Mouse (Mus musculus) gonadal fat pad, adult 2 months (tissue): ENCODE data around the gene Eya4. TPM values are rescaled to one million over a fixed set of nuclear protein-coding genes. Genes with fewer than 3 reads are reported as not detected.

Source experiments
- DNase-seq: peaks from one replicate; pipeline ENCODE4 v3.0.0-alpha.2; 2012; ENCODE audit warnings: low read depth
- polyA plus RNA-seq: library from polyadenylated mRNA; depleted of rRNA; stranded (reverse); fragments of >200 nt; gene quantifications from 2 replicates; pipeline ENCODE4 v1.2.3, GENCODE M21; 2012; rRNA removed

Gene Eya4
- 0.32 and 0.82 TPM in 2 replicates for polyA plus RNA-seq

GRCm38 (mm10) chr10:23350011-23350911, at the start of gene Eya4:
TSS of gene Eya4 (minus strand) at chr10:23350786.
- DNase-seq, result no peak

DNA sequence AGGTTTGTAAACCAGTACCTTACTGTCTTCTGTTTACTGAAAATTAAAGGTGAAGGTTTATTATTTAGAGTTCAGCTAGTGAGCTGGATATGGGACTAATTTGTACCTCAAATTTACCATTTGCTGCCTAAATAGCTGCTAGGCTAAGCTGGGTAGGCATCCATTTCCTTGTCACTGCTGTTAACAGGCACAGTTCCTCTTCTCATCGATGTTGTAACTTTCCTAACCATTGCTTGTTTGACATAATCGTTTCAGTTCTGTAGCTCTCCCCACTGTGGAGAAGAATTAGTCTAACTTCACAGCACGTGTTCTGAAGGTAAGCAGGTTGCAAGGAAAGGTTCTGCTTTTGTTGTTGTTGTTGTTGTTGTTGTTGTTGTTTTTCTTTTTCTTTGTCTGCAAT, 44.8 kb upstream of the Eya4 start:
- no peak for DNase-seq

DNA sequence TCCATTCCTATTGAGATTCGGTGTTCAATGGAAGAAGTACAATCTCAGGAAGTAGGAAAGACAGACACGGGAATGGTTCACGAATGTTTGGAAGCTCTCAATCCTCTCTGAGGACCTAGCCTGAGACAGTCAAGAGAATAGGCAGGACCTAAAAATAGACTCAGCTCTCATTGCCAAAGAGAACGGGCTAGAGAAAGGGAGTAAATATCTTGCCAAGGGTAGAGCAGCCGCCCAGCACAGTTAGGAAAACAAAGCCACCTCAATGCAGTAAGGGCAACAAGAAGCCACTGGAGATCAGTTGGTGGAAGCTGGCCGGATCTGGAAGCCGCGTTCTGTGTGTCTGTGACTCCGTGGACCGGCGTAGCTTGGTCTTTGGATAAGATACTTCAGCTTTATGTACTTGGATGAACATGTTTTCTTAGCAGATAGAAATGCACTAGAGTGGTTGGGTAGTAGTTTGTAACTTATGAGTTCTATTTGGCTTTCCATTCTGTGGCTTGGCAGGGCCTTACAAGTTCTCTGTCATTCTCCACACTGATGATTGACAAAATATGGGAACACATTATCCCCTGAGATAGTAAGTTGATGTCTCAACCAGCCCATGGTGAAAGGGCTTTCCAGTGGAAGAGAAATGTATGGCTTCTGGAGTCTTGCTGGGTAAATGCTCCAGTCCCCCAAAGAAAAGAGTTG, 44.1 kb upstream of the Eya4 start:
- DNase-seq, result no peak

- DNase-seq, result no peak
Observed at GRCm38 (mm10) chr10:23394152-23394551, 43.6 kb upstream of the Eya4 start.

GRCm38 (mm10) chr10:23363866-23364265, 13.3 kb upstream of the Eya4 start:
- DNase-seq, result no peak

GRCm38 (mm10) chr10:23349392-23350010, 1.1 kb downstream of the Eya4 start:
- DNase-seq, result no peak

GRCm38 (mm10) chr10:23348893-23349391, 1.6 kb downstream of the Eya4 start:
- no peak for DNase-seq

GRCm38 (mm10) chr10:23348101-23348892, 2.3 kb downstream of the Eya4 start:
- no peak for DNase-seq

DNA sequence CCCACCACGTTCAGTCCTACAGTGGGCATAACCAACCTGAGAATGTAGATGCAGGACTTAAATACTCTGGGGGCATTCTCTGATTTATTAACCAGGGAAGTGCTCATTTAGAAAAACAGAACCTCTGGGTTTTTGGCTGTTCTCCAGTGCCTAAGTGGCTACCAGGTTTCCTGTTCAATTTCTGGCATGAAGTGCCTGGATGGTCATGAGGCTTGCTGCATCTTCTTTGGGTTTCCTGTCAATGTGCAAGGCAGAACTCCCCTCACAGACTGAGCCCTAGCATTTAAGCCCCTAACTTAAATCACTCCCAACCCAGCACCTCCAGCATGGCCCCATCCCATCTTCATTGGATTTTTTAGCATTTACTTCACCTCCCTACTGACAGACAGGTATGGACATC, 13.3 kb downstream of the Eya4 start:
- DNase-seq, result no peak

GRCm38 (mm10) chr10:23332768-23333167, 17.8 kb downstream of the Eya4 start:
- no peak for DNase-seq

GRCm38 (mm10) chr10:23327651-23328050, 22.9 kb downstream of the Eya4 start:
- DNase-seq, result no peak

GRCm38 (mm10) chr10:23322275-23322674, 28.3 kb downstream of the Eya4 start:
- no peak for DNase-seq

DNA sequence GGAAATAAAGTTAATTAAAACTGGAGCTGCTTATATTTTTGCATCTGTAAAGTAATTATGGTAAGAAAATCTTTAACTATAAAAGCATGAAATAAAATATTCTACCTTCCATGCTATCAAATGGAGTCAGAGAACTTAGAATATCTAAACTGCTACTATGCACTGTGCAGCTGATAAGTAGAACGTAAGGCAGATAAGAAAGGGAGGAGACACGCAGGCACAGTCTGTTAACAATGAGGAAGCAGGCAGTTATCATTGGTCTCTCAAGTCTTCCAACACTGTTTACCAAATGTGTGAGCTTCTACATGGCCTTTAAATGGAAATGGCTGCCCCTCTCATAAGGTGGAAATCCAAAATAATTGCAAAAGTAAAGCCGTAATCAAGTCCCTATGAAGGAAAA, 55.0 kb downstream of the Eya4 start:
- no peak for DNase-seq

- no peak for DNase-seq
Observed at GRCm38 (mm10) chr10:23292495-23292894, 58.1 kb downstream of the Eya4 start.

- no peak for DNase-seq
Observed at GRCm38 (mm10) chr10:23277371-23277770, 73.2 kb downstream of the Eya4 start.

- no peak for DNase-seq
Observed at GRCm38 (mm10) chr10:23271050-23271621, 79.5 kb downstream of the Eya4 start.

GRCm38 (mm10) chr10:23270502-23270901, 80.1 kb downstream of the Eya4 start:
- DNase-seq, result no peak

GRCm38 (mm10) chr10:23252180-23252579, 98.4 kb downstream of the Eya4 start:
- DNase-seq, result no peak

DNA sequence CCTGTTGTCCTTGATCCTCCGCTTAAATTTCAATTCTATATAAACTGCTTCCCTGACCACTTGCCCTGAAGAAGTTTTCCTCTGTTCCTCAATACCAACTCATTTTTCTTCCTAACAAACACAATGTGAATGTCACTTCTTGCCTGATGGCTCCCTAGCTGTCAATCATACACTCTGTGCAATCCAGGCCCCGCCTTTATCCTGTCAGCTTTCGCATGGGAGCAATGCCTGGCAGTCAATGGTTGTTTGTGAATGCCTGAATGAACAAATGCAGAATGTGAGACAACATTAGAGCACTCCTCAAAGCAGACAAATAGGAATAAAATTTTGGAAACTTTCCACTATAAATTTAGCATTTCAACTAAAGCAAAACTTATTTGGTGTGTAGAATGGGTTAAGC, 104.1 kb downstream of the Eya4 start:
- no peak for DNase-seq

DNA sequence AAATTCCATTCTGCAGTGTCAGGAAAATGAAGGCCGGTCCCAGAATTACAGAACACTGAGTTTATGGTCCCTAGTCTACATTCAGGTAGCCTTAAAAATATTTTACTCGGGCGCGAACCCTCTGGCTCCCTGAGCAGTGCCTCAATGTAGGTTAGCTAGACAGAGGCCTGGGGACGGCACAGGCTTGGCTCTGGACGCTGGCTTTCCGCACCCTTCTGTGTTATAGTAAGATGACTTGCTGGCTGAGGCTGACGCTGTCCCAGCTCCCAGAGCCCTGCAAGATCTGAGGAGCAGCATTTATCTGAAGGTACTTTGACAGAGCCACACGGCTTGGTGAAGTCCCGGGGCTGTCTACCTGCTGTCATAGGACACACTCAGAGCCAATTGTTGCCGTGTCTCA, 113.7 kb downstream of the Eya4 start:
- DNase-seq, result no peak

GRCm38 (mm10) chr10:23235405-23235804, 115.2 kb downstream of the Eya4 start:
- no peak for DNase-seq
